Mouse (Mus musculus): ENCODE results near the gene Slc8b1.
A peak's percentile ranks its signal among the peaks of the same experiment; 100 is the strongest.
"Not testable (repeated sequence)": the region's sequence is repeated elsewhere in the genome, so short reads cannot be mapped to it uniquely, and the experiment has no call there.

Slc8b1 gene

GRCm38 (mm10) chr5:120497071-120497470, 13.9 kb upstream of the Slc8b1 start:
- no peak for DNase-seq

GRCm38 (mm10) chr5:120499202-120499601, 11.8 kb upstream of the Slc8b1 start:
- no peak for DNase-seq

GRCm38 (mm10) chr5:120500609-120501008, 10.4 kb upstream of the Slc8b1 start:
- DNase-seq = not testable (repeated sequence)

GRCm38 (mm10) chr5:120502147-120502621, 8.8 kb upstream of the Slc8b1 start:
- peak; percentile 34 for DNase-seq

- no peak for DNase-seq
Observed at GRCm38 (mm10) chr5:120502675-120503143, 8.3 kb upstream of the Slc8b1 start.

- peak; percentile 95 for DNase-seq
Observed at GRCm38 (mm10) chr5:120503144-120503795, 7.7 kb upstream of the Slc8b1 start, which contains the start of gene Plbd2. TSS of gene Plbd2 (minus strand) at chr5:120503625.

- peak; percentile 57 for DNase-seq
Observed at GRCm38 (mm10) chr5:120505368-120505767, 5.6 kb upstream of the Slc8b1 start.

- no peak for DNase-seq
Observed at GRCm38 (mm10) chr5:120505781-120506180, 5.2 kb upstream of the Slc8b1 start.

- DNase-seq = no peak
Observed at GRCm38 (mm10) chr5:120506490-120506889, 4.5 kb upstream of the Slc8b1 start.

- no peak for DNase-seq
Observed at GRCm38 (mm10) chr5:120507311-120507710, 3.7 kb upstream of the Slc8b1 start.

GRCm38 (mm10) chr5:120511643-120512220, 764 bp downstream of the Slc8b1 start:
- no peak for DNase-seq

- no peak for DNase-seq
Observed at GRCm38 (mm10) chr5:120512911-120513555, 2.1 kb downstream of the Slc8b1 start.

GRCm38 (mm10) chr5:120514031-120514677, 3.2 kb downstream of the Slc8b1 start:
- no peak for DNase-seq

GRCm38 (mm10) chr5:120514754-120515153, 3.8 kb downstream of the Slc8b1 start:
- DNase-seq = peak; percentile 26

- no peak for DNase-seq
Observed at GRCm38 (mm10) chr5:120515451-120515850, 4.5 kb downstream of the Slc8b1 start.

GRCm38 (mm10) chr5:120516221-120516984, 5.4 kb downstream of the Slc8b1 start:
- DNase-seq = no peak

- no peak for DNase-seq
Observed at GRCm38 (mm10) chr5:120517552-120517951, 6.6 kb downstream of the Slc8b1 start.

- no peak for DNase-seq
Observed at GRCm38 (mm10) chr5:120522649-120523048, 11.7 kb downstream of the Slc8b1 start.

- no peak for DNase-seq
Observed at GRCm38 (mm10) chr5:120524736-120525135, 13.8 kb downstream of the Slc8b1 start.

GRCm38 (mm10) chr5:120525737-120526136, 14.8 kb downstream of the Slc8b1 start:
- DNase-seq = no peak

- no peak for DNase-seq
Observed at GRCm38 (mm10) chr5:120526311-120526710, 15.3 kb downstream of the Slc8b1 start.

- no peak for DNase-seq
Observed at GRCm38 (mm10) chr5:120527296-120527964, 16.5 kb downstream of the Slc8b1 start.
